Mouse (Mus musculus) right cerebral cortex, postnatal 36 days (tissue): ENCODE measurements around the gene Vmn1r202.
"Not testable (repeated sequence)": the region's sequence is repeated elsewhere in the genome, so short reads cannot be mapped to it uniquely, and the experiment has no call there.

Experiments
- DNase-seq, 2 experiments: peaks; one replicate each; pipeline ENCODE4 v3.0.0; 2022; ENCODE audit warnings: low spot score in 2 of 2, mixed read lengths in 1 of 2

The Vmn1r202 gene

DNA sequence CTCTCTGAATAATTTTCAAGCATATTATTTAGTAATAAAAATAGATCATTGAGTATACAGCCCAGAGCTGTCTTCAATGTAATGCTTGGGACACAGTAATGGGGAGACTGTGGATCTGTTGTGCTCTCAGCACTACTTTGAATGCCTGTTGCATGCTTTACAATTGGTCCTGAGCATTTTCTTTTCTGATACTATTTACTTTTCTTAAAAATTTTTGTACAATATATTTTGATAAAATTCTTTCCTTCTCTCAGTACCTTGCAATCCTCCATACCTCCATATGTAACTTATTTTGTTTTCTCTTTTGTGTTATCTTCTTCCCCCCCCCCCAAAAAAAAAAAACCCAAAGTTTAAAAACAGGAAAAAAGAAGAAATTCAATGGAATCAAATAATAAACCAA, at the start of gene Vmn1r202:
Gene Vmn1r202, minus strand, starts transcription at position 101 of the 400 bp plus-strand sequence.
- no peak for DNase-seq

DNA sequence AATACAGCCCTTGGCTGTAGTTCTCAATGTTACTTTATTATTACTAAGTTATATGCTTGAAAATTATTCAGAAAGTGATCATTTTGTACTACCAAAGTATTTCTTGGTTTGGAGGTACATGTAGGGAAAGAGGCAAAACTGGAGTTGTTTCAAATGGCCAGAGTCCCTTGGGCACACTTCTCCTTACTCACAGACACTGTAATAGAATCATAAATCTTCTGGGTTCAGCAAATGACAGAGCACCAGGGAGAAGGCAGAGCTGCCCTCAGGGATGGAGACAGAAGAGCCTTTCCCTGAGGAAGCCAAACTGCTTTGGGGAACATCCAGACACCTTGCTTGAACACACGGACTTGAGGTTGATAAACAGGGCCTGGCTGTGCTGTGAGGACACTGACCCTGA, 47.7 kb upstream of the Vmn1r202 start, which contains the start of gene Vmn1r204:
Gene Vmn1r204, plus strand, starts transcription at position 301 of the 400 bp plus-strand sequence.
- DNase-seq, result not testable (repeated sequence)

DNA sequence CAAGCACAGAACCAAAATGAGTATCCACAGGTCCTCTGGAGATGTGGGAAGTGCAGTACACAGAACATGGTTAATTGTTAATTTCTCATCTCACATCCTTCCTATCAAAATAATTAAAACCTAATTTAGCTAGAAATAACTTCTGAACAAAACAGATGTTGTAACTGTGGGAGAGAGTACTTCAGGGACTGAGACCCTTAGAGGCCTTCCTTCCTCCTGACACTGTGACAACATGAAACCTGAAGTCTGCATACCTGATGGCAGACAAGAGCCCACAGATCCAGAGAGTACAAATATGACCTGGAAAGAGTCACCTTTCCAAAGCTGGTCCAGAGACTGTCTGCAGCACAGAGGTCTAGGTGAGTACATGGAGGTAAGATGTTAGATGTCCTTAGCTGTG, 12.6 kb upstream of the Vmn1r202 start, which contains the start of gene Vmn1r203:
Gene Vmn1r203, plus strand, starts transcription at position 301 of the 400 bp plus-strand sequence.
- DNase-seq, result no peak

DNA sequence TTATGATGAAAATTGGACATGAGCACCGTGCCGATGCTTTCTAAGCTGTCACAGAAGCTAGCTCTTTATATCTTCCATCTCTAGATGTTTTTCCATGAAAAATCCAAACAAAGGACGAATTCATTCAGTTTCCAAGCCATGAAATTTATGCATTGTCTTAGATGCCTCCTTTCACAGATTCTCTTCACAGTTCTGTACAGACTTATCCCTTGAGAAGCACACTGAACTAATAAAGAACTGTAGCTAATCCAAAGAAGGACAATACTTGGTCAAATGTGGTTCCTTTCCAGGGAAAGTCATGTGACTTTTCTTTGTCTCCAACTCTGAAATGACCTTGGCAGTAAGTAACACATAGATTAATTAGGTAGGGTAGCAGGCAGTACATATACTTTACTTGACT, 2.8 kb downstream of the Vmn1r202 start:
- DNase-seq, result no peak

DNA sequence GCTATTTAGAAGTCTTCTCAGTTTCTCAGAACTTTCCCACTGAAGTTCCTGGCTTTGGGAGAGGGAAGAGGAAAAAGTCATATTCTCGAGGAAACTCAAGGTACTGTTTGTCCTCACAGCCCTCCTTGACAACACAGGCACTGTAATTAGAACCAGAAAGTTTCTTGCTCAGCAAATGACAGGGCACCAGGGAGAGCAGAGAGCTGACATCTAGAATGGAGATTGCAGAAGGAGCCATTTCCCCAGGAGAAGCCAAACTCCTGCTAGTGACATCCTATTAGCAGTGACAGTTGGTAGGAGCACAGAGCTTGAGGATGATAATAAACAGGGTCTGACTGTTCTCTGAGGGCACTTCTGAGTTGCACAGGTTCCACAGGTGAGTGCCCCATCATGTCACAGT, 33.6 kb downstream of the Vmn1r202 start, which contains the start of gene Vmn1r201:
Gene Vmn1r201, plus strand, starts transcription at position 301 of the 400 bp plus-strand sequence.
- DNase-seq, result no peak

DNA sequence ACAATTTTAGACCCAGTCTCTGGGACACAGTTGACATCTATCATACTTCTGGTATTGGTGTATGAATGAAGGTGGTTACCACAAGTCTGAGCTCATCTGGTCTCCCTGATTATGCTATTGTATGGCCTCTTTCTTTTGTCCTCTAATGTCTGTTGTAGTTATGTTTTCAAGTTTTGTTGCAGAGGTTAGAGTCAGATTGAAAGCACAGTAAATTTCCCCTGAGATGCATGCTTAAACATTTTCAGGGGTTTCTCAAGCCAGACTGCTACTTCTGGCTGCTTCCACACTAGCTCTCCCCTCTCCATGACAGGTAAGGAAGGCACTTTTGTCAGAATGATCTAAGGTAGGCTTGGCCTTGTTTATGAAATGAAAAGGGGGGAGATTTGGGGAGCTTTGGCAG, 50.0 kb downstream of the Vmn1r202 start:
- no peak for DNase-seq
